In genomic region chr2:170269926-170270577, GRCm38 (mm10) we compare ENCODE assay signal across 24 mouse cellular contexts.
DNase-seq lines count a peak whose midpoint lies in the region; ATAC-seq and TF ChIP-seq lines count a peak whose summit lies in the region.
"Had no signal": no experiment of that assay in that cellular context is flagged by ENCODE, and none has a peak within 500 bp of the region (broad histone marks: within the 10 kb centered on the region; RNA-seq: fewer than 3 reads in every experiment).

No protein-coding gene starts in this region.

- TF ChIP-seq CTCF in intestine, postnatal 0 days (IDR thresholded peaks at IDR 0.05; ENCODE audit: low read depth) = no peak
- no peak for TF ChIP-seq CTCF in small intestine, adult 2 months (IDR thresholded peaks at IDR 0.05; ENCODE audit: extremely low read depth, insufficient read length, insufficient replicate concordance, low read depth, low read length)
- TF ChIP-seq CTCF in left cerebral cortex, adult 2 months (IDR thresholded peaks at IDR 0.05) = no peak

- peak overlapping the region; percentile 50; the same call in 1 of the 2 replicates for H3K27ac ChIP-seq in limb, embryonic 12.5 days
- no peak overlapping the region for H3K27ac ChIP-seq in limb, embryonic 10.5 days
- H3K27ac ChIP-seq in embryonic facial prominence, embryonic 15.5 days (replicated peaks) = 0 out of 2 replicates have a peak overlapping the region, but pooled peaks have one; percentile 11
- peak overlapping the region; percentile 36 for H3K27ac ChIP-seq in intestine, postnatal 0 days (ENCODE audit: low read depth, low read length)
- H3K27ac ChIP-seq in small intestine, adult 2 months (ENCODE audit: insufficient read depth, low read depth, low read length) = peak overlapping the region; percentile 93
- H3K27ac ChIP-seq in left cerebral cortex, adult 2 months = no peak overlapping the region
- H3K27ac ChIP-seq: gastrocnemius, adult 2 months; hindbrain, embryonic 13.5 days; layer of hippocampus, adult 2 months had no signal

- H3K27me3 ChIP-seq in limb, embryonic 12.5 days = no peaks in the 10 kb centered on the region
- H3K27me3 ChIP-seq in limb, embryonic 10.5 days (ENCODE audit: low read depth, poor library complexity, severe bottlenecking) = no peaks in the 10 kb centered on the region
- H3K27me3 ChIP-seq in embryonic facial prominence, embryonic 15.5 days = no peaks in the 10 kb centered on the region
- no peaks in the 10 kb centered on the region for H3K27me3 ChIP-seq in intestine, postnatal 0 days (replicated peaks; ENCODE audit: control insufficient read depth, insufficient read depth, low read length)
- H3K27me3 ChIP-seq in small intestine, adult 2 months (ENCODE audit: control insufficient read depth, insufficient read depth, low read length) = no peaks in the 10 kb centered on the region
- H3K27me3 ChIP-seq: CH12.LX; heart, embryonic 12.5 days; hindbrain, embryonic 13.5 days had no signal

- ATAC-seq in limb, embryonic 12.5 days (ENCODE audit: insufficient number of reproducible peaks, insufficient read depth, low FRiP score, low TSS enrichment, low read depth) = no peak
- ATAC-seq in embryonic facial prominence, embryonic 15.5 days (ENCODE audit: insufficient number of reproducible peaks, low FRiP score, low TSS enrichment, low read depth) = no peak
- peak; percentile 92 for ATAC-seq in intestine, postnatal 0 days
- ATAC-seq: forebrain, postnatal 0 days; inflammation-experienced regulatory T-cells, adult 6 months had no signal

- DNase-seq in limb, embryonic 10.5 days (ENCODE audit: low spot score) = no peak
- DNase-seq in left cerebral cortex, adult 2 months (ENCODE audit: extremely low spot score in 1 of 2, low spot score in 2 of 2) = no peak
- DNase-seq in ovary, postnatal 10 days (ENCODE audit: low spot score) = no peak
- DNase-seq: adrenal gland, postnatal 25 days; cerebellum, adult 11 months; cerebellum, postnatal 10 days; forebrain, postnatal 0 days; gastrocnemius, adult 2 months; heart, postnatal 14 days; kidney, postnatal 10 days; left cerebral cortex, postnatal 4 days; lung, postnatal 4 days; right cerebral cortex, postnatal 4 days; thymus, adult 18-20 months; thymus, postnatal 4 days had no signal

- WGBS in limb, embryonic 12.5 days = 40% methylated on average over 11 of the region's 11 CpGs
- WGBS in limb, embryonic 10.5 days = 86% methylated on average over 11 of the region's 11 CpGs
- WGBS in embryonic facial prominence, embryonic 15.5 days = 51% methylated on average over 11 of the region's 11 CpGs
- 26% methylated on average over 11 of the region's 11 CpGs for WGBS in intestine, postnatal 0 days
- 22% methylated on average over 11 of the region's 11 CpGs for WGBS in small intestine, adult 2 months

- H3K4me2 ChIP-seq in limb, embryonic 12.5 days = no peak overlapping the region
- no peak overlapping the region for H3K4me2 ChIP-seq in embryonic facial prominence, embryonic 15.5 days (replicated peaks)
- H3K4me2 ChIP-seq in intestine, postnatal 0 days (replicated peaks; ENCODE audit: low read depth) = peak overlapping the region; percentile 35
- H3K4me2 ChIP-seq: heart, embryonic 12.5 days; hindbrain, embryonic 13.5 days had no signal

- H3K9ac ChIP-seq in limb, embryonic 12.5 days (replicated peaks) = no peak overlapping the region
- H3K9ac ChIP-seq in embryonic facial prominence, embryonic 15.5 days = no peak overlapping the region
- no peak overlapping the region for H3K9ac ChIP-seq in intestine, postnatal 0 days (ENCODE audit: low read depth, low read length)
- H3K9ac ChIP-seq: forebrain, postnatal 0 days; heart, embryonic 12.5 days; hindbrain, embryonic 13.5 days had no signal

- H3K4me3 ChIP-seq in limb, embryonic 12.5 days (replicated peaks) = no peak overlapping the region
- H3K4me3 ChIP-seq in limb, embryonic 10.5 days = no peak overlapping the region
- H3K4me3 ChIP-seq in embryonic facial prominence, embryonic 15.5 days (replicated peaks) = no peak overlapping the region
- H3K4me3 ChIP-seq in intestine, postnatal 0 days (ENCODE audit: low read depth, low read length) = no peak overlapping the region
- no peak overlapping the region for H3K4me3 ChIP-seq in small intestine, adult 2 months (ENCODE audit: low read depth, low read length)
- no peak overlapping the region for H3K4me3 ChIP-seq in left cerebral cortex, adult 2 months
- H3K4me3 ChIP-seq: gastrocnemius, adult 2 months; heart, embryonic 12.5 days; hindbrain, embryonic 13.5 days; layer of hippocampus, adult 2 months had no signal

- H3K9me3 ChIP-seq in limb, embryonic 12.5 days = peaks cover 5% of the 10 kb centered on the region; the same call in 1 of the 2 replicates
- H3K9me3 ChIP-seq in limb, embryonic 10.5 days (replicated peaks) = no peaks in the 10 kb centered on the region
- peaks cover 4% of the 10 kb centered on the region; the same call in 1 of the 2 replicates for H3K9me3 ChIP-seq in embryonic facial prominence, embryonic 15.5 days (replicated peaks)
- H3K9me3 ChIP-seq in intestine, postnatal 0 days (ENCODE audit: control insufficient read depth) = no peaks in the 10 kb centered on the region
- H3K9me3 ChIP-seq: hindbrain, embryonic 13.5 days had no signal

- TF ChIP-seq POLR2A in small intestine, adult 2 months (IDR thresholded peaks at IDR 0.05; ENCODE audit: low read depth, low read length) = no peak

- intact Hi-C loops in left cerebral cortex, adult 2 months (cut with DNase I) = loop anchor here (5.0 kb wide), 1 partner anchor 138 kb away; no protein-coding TSS in a partner anchor

- H3K36me3 ChIP-seq in limb, embryonic 12.5 days = no peaks in the 10 kb centered on the region
- no peaks in the 10 kb centered on the region for H3K36me3 ChIP-seq in limb, embryonic 10.5 days
- H3K36me3 ChIP-seq in embryonic facial prominence, embryonic 15.5 days = no peaks in the 10 kb centered on the region
- no peaks in the 10 kb centered on the region for H3K36me3 ChIP-seq in intestine, postnatal 0 days (ENCODE audit: control insufficient read depth, insufficient read depth)
- H3K36me3 ChIP-seq in small intestine, adult 2 months (ENCODE audit: control insufficient read depth, insufficient read depth, low read length) = no peaks in the 10 kb centered on the region
- H3K36me3 ChIP-seq: heart, embryonic 12.5 days; hindbrain, embryonic 13.5 days had no signal

- H3K4me1 ChIP-seq in limb, embryonic 12.5 days (replicated peaks) = peaks cover 39% of the 10 kb centered on the region
- H3K4me1 ChIP-seq in limb, embryonic 10.5 days = peaks cover 21% of the 10 kb centered on the region
- H3K4me1 ChIP-seq in embryonic facial prominence, embryonic 15.5 days = peaks cover 17% of the 10 kb centered on the region
- H3K4me1 ChIP-seq in intestine, postnatal 0 days (replicated peaks; ENCODE audit: control insufficient read depth, insufficient read depth, low read length) = peaks cover 23% of the 10 kb centered on the region
- H3K4me1 ChIP-seq in small intestine, adult 2 months (ENCODE audit: control insufficient read depth, insufficient read depth, insufficient read length, low read length) = peaks cover 7% of the 10 kb centered on the region

Comparison
In these comparisons a context has a peak if more than half of its experiments do, and no peak if none do; other contexts are left out.
1. H3K27ac ChIP-seq: peak in limb, embryonic 12.5 days (single experiment), embryonic facial prominence, embryonic 15.5 days (single experiment), intestine, postnatal 0 days (single experiment) and small intestine, adult 2 months (single experiment); none in limb, embryonic 10.5 days (single experiment) and left cerebral cortex, adult 2 months (single experiment).